Mouse (Mus musculus): ENCODE measurements around the gene Fam111a.
"Not testable (repeated sequence)": the region's sequence is repeated elsewhere in the genome, so short reads cannot be mapped to it uniquely, and the experiment has no call there.

Fam111a gene

DNA sequence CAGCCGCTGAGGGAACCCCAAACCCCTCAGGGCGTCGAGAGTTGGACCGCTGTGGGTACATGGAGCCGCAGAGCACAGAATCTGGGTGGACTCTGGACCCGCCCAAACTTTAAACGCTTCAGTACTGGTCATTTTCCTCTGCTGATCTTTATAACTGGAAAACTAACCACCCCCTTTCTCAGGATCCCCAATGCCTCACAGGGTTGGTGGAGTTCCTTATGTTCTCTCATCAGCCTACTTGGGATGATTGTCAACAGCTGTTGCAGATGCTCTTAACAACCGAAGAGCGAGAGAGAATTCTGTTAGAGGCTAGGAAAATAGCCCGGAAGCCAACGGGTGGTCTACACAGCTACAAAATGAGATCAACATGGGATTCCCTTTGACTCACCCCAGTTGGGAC, at the start of gene Fam111a:
Gene Fam111a, plus strand, starts transcription at position 301 of the 400 bp plus-strand sequence.
- DNase-seq (ENCODE audit: low spot score in 2 of 2), result not testable (repeated sequence)

DNA sequence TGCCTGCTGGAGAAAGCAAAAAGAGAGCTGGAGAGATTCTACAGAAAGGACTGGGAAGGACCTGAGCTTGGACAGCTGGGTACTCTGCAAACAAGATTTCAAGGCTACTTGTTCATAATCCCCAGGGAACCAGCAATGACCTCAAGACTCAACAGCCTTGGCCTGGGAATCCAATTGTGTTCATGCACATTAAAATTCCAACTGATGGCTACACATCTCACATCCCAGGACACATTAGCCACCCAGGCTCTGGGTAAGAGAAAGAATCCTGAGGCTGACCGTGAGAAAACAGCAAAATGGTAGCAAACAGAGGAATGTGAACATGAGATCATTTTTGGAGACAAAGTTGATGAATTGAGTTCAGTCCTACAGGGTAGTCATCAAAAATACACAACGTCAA, 49.3 kb upstream of the Fam111a start:
- DNase-seq (ENCODE audit: low spot score in 2 of 2), result no peak

DNA sequence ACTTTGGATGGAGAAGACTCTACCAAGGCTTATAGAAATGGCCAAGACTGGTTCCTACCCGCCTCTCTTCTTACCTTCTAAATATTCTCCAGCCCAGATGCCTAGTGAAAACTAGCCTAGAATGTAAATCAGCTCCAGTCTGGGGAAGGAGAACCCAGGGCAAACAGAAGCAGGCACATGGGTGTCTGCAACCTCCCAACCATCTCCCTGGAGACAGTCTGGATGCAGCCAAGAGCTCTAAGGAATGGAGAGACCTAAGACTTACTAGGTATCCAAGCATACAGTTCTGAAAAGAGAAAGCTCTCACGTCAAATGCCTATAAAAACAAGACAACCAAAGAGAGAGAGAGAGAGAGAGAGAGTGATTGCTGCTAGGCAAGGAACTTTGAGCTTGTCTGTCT, 47.6 kb upstream of the Fam111a start:
- no peak for DNase-seq (ENCODE audit: low spot score in 2 of 2)

DNA sequence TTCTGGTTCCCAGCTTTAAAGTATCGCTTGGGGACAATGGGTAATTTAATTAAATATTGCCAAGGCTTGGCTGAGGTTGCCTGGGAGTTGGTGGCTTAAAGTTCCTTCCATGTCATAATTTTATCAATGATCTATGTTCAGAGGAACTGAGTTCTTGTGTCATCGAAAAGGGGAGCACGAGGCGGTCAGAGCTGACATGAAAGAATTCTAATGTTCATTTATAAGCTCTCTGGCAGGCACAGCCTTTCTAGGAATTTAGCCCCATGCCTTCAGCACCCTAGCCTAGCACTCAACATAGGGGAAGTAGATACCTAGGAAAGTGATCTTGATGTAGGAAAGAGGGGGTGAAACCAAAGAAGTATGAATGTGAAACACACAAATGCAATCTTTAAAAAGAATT, 47.2 kb upstream of the Fam111a start:
- DNase-seq (ENCODE audit: low spot score in 2 of 2), result no peak

DNA sequence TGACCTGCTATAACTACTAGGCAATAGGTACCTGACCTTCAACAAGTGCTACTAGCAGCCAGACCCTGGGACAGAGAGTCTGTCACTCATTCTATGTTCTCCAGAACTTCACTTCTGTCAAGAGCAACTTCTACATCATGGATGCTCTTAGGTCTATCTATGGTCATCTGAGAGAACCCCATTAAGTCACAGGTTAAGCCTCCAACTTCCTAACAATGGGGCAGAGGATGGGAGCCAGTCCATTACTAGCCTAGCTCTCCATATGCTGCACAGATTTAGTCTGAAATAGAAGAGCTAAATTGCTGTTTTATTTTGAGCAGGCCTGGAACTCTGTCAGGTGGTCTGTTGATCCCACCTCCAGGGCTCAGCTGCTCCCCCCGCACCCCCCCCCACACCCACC, 46.6 kb upstream of the Fam111a start:
- DNase-seq (ENCODE audit: low spot score in 2 of 2), result no peak

DNA sequence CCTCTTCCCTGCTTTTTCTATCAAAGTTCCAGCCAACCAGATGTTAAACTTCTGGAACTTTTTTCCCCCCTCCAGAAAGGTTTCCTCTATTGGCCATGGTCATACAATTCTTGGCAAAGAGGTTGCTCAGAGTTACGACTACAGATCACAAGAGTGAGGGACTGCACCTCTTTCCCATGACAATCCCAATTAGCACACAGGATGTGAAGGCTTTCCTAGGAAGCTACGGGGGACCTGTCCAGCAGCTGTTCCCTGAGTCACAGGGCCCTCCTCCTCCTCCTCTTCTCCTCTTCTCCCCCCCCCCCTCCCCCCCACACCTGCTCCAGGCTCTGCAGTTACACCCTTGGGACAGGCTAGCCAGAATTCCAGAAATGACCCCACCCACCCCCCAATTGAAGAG, 46.1 kb upstream of the Fam111a start:
- DNase-seq (ENCODE audit: low spot score in 2 of 2), result no peak

DNA sequence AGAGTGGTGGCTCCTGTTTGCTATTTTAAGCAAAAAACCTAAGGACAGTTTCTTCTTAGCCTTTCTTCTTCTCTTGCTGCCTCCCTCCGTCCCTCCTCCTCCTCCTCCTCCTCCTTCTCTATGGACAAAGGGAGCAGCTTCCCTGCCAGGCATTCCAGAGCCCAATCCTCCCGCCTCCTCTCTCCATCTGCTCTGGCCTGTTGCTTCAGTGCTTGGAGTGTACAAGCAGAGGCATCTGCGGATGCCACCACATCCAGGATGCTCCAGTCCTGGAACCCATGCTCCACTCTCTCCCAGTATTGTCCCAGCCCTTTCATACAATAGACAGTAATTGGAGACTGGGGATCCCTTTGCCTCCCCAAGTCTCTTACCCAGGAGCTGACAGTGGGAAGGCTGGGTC, 45.4 kb upstream of the Fam111a start:
- no peak for DNase-seq (ENCODE audit: low spot score in 2 of 2)

DNA sequence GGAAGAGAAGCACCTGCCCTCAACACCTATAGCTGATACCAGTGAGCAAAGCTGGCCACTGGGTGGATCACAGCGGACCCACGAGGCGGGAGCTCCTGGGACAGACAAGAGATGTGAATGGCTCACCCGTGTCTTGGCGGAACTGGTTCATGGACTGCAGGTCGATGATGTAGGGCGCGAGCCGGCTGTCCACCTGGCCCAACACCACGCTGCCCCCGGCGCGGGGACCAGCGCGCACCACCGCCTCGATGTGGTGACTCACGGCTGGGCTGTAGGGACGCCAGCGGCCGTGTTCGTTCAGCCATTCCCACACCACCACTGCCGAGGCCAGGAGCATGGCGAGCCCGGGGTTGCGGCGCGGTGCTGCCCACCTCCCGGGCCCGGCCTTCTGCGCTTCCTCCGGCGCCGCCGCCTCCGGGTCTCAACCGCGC, 44.6 kb upstream of the Fam111a start:
- DNase-seq (ENCODE audit: low spot score in 2 of 2), result peak; percentile 59 to 61

DNA sequence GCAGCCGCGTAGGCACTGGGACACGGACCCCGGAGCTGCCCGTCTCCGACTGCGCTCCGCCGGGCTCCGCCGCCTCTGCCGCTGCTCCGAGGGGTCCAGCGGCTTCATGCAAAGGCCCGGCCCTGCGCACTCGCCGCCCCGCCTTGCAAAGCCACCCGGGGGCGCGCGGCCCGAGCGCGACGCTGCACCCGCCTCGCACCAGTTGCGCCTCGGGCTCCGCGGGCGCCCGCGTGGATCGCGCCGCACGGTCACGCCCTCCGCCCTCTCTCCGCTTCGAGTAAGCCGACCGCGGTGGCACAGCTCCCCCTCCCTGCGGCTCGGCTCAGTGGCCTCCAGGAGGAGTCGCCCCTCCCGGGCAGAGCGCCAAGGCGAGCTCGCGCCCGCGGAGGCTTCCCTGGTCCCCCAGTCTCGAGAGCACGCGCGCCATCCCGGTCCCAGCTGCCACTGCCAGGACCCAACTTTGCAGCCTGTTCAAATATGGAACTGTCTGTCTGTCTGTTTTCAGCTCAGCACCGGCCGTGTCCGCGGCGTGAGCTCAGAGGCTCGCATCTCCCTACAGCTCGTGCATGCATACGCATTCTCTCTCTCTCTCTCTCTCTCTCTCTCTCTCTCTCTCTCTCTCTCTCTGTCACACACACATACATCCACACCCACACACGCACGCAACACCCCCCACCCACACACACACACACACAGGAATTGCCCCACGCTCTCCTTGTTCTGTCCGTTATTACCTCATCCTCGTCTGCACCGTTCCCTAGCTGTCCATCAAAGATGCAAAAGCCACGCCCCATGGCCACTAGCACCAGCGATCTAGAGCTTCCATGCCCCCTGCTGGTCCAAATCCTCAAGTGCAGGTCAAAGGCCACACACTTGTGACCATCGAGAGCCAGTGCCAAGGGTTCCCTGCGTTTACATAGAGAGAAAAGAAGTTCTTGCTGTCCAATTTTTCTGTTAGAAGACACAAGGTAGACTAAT, 43.9 kb upstream of the Fam111a start, which contains the start of gene Dtx4:
Gene Dtx4, minus strand, starts transcription at position 85 of the 978 bp plus-strand sequence.
- peak; percentile 90 to 94 for DNase-seq (ENCODE audit: low spot score in 2 of 2)

DNA sequence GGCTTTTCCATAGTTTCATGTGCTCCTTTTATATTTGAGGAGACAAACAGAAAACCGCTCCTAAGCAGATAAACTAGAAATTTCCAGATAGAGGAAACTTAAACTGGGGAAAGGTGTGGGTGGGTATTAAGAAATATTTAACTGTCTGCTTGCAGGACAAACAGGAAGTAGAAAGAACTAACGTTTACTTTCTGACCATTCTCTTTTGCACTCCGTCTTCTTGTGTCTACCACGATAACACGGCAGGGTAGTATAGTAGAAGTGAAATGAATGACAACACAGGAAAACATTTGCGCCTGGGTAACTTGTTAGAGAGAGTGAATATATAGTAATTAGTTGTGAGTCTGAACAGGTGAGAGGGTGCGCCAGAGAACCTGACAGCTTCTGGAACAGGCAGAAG, 42.8 kb upstream of the Fam111a start:
- no peak for DNase-seq (ENCODE audit: low spot score in 2 of 2)

DNA sequence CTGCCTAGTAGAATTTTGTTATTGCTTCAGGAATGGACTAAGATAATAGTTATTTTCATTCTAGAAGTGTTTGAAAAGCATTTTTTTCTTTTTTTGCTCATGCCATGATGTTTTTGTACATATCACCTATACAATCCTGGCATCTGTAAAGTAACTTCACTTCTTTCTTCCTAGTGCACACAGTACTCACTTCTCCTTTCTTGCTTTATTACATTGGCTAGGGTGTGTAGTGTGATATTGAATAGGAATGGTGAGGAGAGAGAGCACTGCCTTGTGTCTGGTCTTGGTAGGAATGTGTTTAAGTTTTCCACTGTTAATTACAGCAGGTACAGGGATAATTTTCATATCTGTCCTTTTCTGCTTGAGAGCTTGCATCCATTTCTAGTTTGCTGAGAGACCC, 30.9 kb upstream of the Fam111a start:
- no peak for DNase-seq (ENCODE audit: low spot score in 2 of 2)

DNA sequence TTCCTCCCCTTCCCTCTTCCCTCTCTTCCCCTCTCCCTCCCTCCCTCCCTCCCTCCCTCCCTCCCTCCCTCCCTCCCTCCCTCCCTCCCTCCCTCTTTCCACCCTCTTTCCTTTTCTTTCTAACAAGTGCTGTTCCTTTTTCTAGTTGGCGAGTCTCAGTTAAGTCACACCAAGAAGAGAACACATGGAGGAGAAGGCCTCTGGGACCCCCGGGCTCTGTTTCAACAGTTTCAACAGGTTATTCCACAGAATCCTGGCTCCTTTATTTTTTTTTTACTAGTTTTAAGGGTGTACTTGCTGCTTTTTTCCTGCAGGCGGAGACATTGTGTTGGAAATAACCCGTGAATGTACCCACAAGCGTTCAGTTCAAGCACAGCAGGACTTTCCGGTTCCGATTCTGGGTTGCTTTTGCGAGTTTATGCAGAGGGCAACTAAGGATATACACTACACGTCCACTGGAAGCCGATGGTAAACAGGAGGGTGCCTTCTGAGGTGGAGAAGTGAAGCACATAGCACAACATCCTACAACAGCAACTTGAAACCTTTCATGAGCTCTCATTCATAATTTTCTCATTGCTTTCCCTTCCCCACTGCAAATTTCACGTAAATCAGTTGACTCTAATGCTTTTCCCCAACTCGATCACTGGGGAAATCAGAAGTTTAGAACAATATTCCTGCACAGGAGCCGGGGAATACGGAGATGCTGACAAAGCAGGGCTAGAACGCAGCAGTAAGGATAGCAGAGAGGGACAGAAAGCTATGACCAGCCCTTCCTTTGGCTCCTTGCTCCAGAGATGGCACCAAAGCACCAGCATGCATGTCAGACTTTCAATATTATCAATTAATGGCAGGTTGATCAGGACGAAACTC, 27.6 kb upstream of the Fam111a start:
- DNase-seq (ENCODE audit: low spot score in 2 of 2), result peak in 1 of 2 experiments; percentile 29

DNA sequence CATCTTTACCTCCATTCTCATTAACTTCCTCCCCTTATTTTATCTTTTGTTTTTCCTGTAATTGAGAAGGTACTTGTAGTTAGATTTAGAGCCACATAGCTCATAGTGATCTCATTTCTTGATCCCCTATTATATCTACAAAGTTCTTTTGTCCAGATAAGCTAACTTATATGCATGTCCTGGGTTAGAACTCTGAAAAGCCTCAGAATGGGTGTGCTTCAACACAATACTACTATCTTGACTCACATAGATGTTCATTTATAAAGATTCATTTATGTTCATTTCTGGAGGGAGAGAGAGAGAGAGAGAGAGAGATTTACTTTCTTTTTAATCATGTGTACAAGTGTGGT, 27.0 kb upstream of the Fam111a start:
- no peak for DNase-seq (ENCODE audit: low spot score in 2 of 2)

DNA sequence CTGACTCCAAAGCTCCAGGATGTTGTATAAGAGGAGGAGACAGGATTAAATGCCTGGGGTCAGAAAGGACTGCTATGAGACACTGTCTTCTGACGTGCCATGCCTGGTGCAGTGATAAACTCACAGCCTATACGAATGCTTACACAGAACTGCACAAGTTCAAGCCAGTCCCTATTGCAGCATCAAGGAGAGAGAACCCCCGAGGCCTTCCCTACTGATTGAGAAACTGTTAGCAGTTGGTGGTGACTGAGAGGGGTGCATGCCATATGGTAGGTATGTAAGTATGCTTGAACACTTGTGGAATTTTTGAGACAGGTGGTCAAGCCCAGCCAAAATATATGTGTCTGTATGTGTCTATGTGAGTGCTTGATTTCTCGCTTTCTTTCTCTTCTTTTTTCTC, 22.2 kb upstream of the Fam111a start:
- no peak for DNase-seq (ENCODE audit: low spot score in 2 of 2)

DNA sequence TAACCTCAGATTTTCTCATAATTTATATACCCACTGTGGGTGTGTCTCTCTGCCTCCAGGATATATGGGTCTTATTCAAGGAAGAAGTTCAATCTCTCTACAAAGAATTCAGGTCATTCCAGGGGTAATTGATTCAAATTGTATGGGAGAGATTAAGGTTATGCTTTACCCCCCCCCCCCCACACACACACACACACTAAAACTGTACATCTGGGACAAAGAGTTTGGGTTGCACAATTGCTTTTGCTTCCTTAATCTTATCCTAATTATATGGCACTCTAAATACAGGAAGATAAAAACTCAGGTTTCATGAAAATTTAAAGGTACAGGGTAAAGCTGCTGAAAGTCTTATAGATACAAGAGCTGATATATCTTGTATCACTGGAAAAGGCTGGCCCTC, 8.4 kb upstream of the Fam111a start:
- no peak for DNase-seq (ENCODE audit: low spot score in 2 of 2)

DNA sequence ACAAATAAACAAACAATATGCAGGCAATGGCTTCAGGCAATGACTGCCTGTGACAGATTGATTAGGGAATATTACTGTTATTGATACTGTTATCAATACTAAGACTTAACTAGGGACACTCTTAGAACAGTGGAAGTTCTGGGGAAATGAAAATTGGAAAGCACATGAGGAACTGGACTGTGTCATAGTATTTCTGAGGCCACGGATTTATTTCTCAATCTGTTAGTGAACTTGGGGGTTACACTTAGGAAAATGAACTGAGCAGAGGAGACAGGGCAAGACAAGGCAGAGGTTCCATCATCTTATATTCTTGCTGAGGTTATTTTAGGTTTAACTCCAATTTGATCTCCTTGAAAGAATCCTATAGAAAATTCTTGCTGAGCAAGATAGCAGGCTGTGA, 5.6 kb upstream of the Fam111a start:
- no peak for DNase-seq (ENCODE audit: low spot score in 2 of 2)

DNA sequence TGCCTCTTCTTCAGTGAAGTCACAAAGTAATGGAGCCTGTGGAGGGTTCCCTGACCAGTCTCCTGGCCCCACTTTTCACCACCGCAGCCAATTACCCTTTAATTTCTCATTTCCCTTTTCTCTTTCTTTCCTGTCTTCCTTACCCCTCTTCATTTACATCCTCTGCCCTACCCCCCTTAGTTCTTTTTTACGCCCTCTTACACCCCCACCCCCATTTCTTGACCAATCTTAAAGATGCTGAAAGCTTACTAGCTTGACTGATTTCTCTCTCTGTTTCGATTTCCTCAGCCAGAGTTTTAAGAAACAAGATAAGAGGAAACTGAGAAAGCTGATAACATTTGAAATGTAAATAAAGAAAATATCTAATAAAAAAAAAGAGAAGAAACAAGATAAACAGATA, 4.8 kb upstream of the Fam111a start:
- no peak for DNase-seq (ENCODE audit: low spot score in 2 of 2)

DNA sequence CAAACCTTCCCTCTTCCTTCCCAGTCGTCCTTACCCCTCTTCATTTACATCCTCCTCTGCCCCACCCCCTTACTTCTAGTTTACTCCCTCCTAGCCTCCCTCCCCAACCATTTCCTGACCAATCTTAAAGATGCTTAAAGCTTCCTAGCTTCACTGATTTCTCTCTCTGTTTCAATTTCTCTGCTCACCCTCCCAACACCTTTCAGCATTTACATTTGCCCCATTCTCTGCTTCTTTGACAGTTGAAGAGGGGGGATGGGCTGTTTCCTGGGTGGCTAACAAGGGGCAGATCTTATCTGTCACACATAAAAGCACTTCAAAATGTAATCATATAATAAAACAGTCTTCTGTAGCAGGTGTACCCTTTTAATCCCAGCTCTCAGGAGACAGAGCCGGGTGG, 3.9 kb upstream of the Fam111a start:
- DNase-seq (ENCODE audit: low spot score in 2 of 2), result no peak

DNA sequence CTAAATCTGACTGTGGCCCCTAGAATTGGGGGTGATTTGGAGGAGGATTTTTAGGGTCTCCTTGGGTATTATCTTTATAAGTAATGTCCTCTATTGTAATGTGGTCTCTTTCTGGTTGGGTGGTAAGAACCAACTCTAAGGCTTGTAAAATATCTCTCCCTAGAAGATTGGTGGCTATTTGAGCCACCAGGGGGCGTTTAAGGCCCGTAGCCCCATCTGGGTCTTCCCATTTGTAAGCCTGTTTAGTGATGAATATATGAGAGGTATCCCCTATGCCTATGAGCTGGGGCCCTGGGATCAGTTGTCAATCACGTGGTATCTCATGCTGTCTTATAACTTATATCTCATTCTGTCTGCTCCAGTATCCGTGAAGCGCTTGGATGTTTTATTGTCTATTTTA, 3.6 kb downstream of the Fam111a start:
- no peak for DNase-seq (ENCODE audit: low spot score in 2 of 2)

DNA sequence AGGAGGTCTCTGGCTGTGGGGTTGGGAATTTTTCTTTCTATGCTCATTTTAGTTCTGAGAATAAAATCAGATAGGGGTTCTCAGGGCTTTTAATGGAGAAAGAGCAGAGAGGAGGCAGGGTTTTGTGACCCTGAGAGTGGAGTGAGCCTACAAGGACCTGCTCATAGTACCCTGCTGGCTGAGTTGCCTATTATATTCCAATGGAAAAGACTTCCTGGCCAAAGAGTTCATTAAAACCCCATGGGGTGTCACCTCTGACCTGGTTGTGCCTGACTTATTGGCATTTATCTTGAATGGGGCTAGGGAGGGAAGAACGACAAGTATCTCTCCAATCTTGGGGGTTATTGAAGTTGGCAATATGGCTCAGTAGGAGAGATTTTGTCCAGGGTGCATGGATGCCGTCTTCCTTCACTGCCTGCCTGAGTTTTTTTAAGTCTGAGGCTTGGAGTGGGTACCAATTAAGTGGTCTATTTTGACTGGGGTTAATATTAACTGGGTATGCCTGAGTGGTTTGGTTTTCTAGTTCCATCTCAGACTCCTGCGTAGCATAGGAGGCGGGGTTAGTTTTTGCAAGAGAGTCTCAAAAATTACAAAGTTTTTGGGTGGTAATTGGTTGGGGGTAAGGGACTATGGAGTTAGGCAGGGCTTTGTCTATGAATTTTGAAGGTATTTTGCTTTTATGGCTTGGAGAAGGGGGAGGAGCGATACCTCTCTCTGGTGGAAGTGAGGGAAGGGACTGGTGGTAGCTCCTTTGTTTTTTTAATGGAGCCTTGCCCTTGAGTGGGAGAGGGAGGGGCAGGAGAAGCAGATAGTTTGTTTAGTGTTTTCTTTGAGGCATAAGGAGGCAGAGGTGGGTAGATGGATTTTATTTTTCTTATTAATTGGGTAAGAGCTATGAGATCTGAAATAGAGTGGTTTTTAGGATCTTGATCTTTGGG, 4.7 kb downstream of the Fam111a start:
- no peak for DNase-seq (ENCODE audit: low spot score in 2 of 2)

DNA sequence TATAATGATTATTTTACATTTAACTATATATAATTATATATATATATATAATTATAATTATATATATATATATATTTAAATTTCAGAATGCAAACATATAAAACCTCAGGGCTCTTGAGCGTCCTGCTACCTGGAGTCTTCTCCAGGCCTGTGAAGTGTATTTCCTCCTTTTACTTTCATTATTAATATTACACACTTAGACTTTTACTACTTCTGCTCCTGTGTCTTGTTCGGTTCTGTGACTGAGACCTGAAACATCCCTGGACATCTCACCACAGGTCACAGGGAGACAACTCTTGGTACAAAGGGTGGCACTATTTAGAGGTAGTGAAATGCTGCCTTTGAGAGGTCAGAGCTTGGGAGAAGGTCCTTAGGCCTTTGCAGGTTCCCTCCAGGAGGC, 10.8 kb downstream of the Fam111a start:
- no peak for DNase-seq (ENCODE audit: low spot score in 2 of 2)

DNA sequence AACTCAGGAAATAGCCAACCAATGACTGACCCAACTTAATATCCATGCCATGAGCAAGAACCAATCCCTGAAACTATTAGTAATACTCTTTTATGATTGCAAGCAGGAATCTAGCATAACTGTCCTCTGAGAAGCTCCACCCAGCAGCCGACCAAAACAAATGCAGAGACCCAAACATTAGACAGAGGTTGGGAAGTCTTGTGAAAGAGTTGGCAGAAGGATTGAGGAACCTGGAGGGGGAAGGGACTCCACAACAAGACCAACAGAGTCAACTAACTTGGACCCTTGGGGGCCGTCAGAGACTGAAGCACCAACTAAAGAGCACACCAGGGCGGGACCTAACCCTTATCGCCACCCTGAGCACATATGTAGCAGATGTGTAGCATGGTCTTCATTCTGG, 12.7 kb downstream of the Fam111a start:
- DNase-seq (ENCODE audit: low spot score in 2 of 2), result no peak

Measured in urinary bladder, postnatal 4 days (tissue).